Mouse (Mus musculus): ENCODE measurements around the gene Fam20b. TPM values are rescaled to one million over a fixed set of nuclear protein-coding genes. Genes with fewer than 3 reads are reported as not detected.

Fam20b gene
- polyA plus RNA-seq, 1 experiment: not detected

GRCm38 (mm10) chr1:156734019-156734418 lies 15.1 kb upstream of the Fam20b start:
- 60% methylated on average over 3 of the region's 3 CpGs for WGBS
- Histone ChIP-seq H3K27ac (ENCODE audit: insufficient read depth, low read depth, low read length) (no peak overlapping the region), H3K4me1 (ENCODE audit: control insufficient read depth, insufficient read depth, low read length) (no peaks in the 10 kb centered on the region), H3K4me3 (ENCODE audit: insufficient read depth, low read depth, low read length) (no peak overlapping the region)
- TF ChIP-seq POLR2A (IDR thresholded peaks at IDR 0.05; ENCODE audit: insufficient read depth, low read depth, low read length) (no peak), CTCF (IDR thresholded peaks at IDR 0.05; ENCODE audit: insufficient read depth, low read depth, low read length) (no peak)

GRCm38 (mm10) chr1:156733559-156733958 lies 14.7 kb upstream of the Fam20b start:
- TF ChIP-seq POLR2A (IDR thresholded peaks at IDR 0.05; ENCODE audit: insufficient read depth, low read depth, low read length): no peak
- no peak for TF ChIP-seq CTCF (IDR thresholded peaks at IDR 0.05; ENCODE audit: insufficient read depth, low read depth, low read length)
- Histone ChIP-seq H3K4me3 (ENCODE audit: insufficient read depth, low read depth, low read length) (no peak overlapping the region), H3K27ac (ENCODE audit: insufficient read depth, low read depth, low read length) (no peak overlapping the region), H3K4me1 (ENCODE audit: control insufficient read depth, insufficient read depth, low read length) (no peaks in the 10 kb centered on the region)
- WGBS: 83% methylated on average over 9 of the region's 9 CpGs

GRCm38 (mm10) chr1:156732996-156733395 lies 14.1 kb upstream of the Fam20b start:
- Histone ChIP-seq H3K4me3 (ENCODE audit: insufficient read depth, low read depth, low read length) (no peak overlapping the region), H3K4me1 (ENCODE audit: control insufficient read depth, insufficient read depth, low read length) (no peaks in the 10 kb centered on the region), H3K27ac (ENCODE audit: insufficient read depth, low read depth, low read length) (no peak overlapping the region)
- TF ChIP-seq CTCF (IDR thresholded peaks at IDR 0.05; ENCODE audit: insufficient read depth, low read depth, low read length): no peak
- 95% methylated on average over 5 of the region's 5 CpGs for WGBS

- no peak overlapping the region for H3K27ac ChIP-seq (ENCODE audit: insufficient read depth, low read depth, low read length)
- H3K4me1 ChIP-seq (ENCODE audit: control insufficient read depth, insufficient read depth, low read length): peaks cover 8% of the 10 kb centered on the region
- H3K4me3 ChIP-seq (ENCODE audit: insufficient read depth, low read depth, low read length): no peak overlapping the region
- WGBS: 63% methylated on average over 9 of the region's 9 CpGs
- peak; percentile 26; the same call in 1 of the 2 replicates for TF ChIP-seq CTCF (IDR thresholded peaks at IDR 0.05; ENCODE audit: insufficient read depth, low read depth, low read length)
- no peak for TF ChIP-seq POLR2A (IDR thresholded peaks at IDR 0.05; ENCODE audit: insufficient read depth, low read depth, low read length)
Observed at GRCm38 (mm10) chr1:156730802-156731201, 11.9 kb upstream of the Fam20b start.

GRCm38 (mm10) chr1:156727234-156728108 lies 8.6 kb upstream of the Fam20b start:
- Histone ChIP-seq H3K4me3 (ENCODE audit: insufficient read depth, low read depth, low read length) (no peak overlapping the region), H3K4me1 (ENCODE audit: control insufficient read depth, insufficient read depth, low read length) (peaks cover 8% of the 10 kb centered on the region), H3K27ac (ENCODE audit: insufficient read depth, low read depth, low read length) (no peak overlapping the region)
- TF ChIP-seq POLR2A (IDR thresholded peaks at IDR 0.05; ENCODE audit: insufficient read depth, low read depth, low read length): no peak
- no peak for TF ChIP-seq CTCF (IDR thresholded peaks at IDR 0.05; ENCODE audit: insufficient read depth, low read depth, low read length)
- 63% methylated on average over 14 of the region's 14 CpGs for WGBS

GRCm38 (mm10) chr1:156722089-156722488 lies 3.2 kb upstream of the Fam20b start:
- Histone ChIP-seq H3K4me1 (ENCODE audit: control insufficient read depth, insufficient read depth, low read length) (peaks cover 5% of the 10 kb centered on the region; the same call in 1 of the 2 replicates), H3K27ac (ENCODE audit: insufficient read depth, low read depth, low read length) (no peak overlapping the region), H3K4me3 (ENCODE audit: insufficient read depth, low read depth, low read length) (no peak overlapping the region)
- TF ChIP-seq POLR2A (IDR thresholded peaks at IDR 0.05; ENCODE audit: insufficient read depth, low read depth, low read length) (no peak), CTCF (IDR thresholded peaks at IDR 0.05; ENCODE audit: insufficient read depth, low read depth, low read length) (no peak)
- WGBS: 56% methylated on average over 6 of the region's 6 CpGs

GRCm38 (mm10) chr1:156720046-156720445 lies 1.2 kb upstream of the Fam20b start:
- WGBS: 76% methylated on average over 4 of the region's 4 CpGs
- Histone ChIP-seq H3K27ac (ENCODE audit: insufficient read depth, low read depth, low read length) (no peak overlapping the region), H3K4me3 (ENCODE audit: insufficient read depth, low read depth, low read length) (no peak overlapping the region), H3K4me1 (ENCODE audit: control insufficient read depth, insufficient read depth, low read length) (peaks cover 2% of the 10 kb centered on the region; the same call in 1 of the 2 replicates)
- TF ChIP-seq POLR2A (IDR thresholded peaks at IDR 0.05; ENCODE audit: insufficient read depth, low read depth, low read length) (no peak), CTCF (IDR thresholded peaks at IDR 0.05; ENCODE audit: insufficient read depth, low read depth, low read length) (no peak)

GRCm38 (mm10) chr1:156718286-156718949 lies 468 bp downstream of the Fam20b start:
- Histone ChIP-seq H3K4me3 (ENCODE audit: insufficient read depth, low read depth, low read length) (peak overlapping the region; percentile 95), H3K4me1 (ENCODE audit: control insufficient read depth, insufficient read depth, low read length) (peaks cover 2% of the 10 kb centered on the region; the same call in 1 of the 2 replicates), H3K27ac (ENCODE audit: insufficient read depth, low read depth, low read length) (peak overlapping the region; percentile 23; the same call in 1 of the 2 replicates)
- under 1% methylated on average over 73 of the region's 73 CpGs for WGBS
- TF ChIP-seq POLR2A (IDR thresholded peaks at IDR 0.05; ENCODE audit: insufficient read depth, low read depth, low read length): no peak
- no peak for TF ChIP-seq CTCF (IDR thresholded peaks at IDR 0.05; ENCODE audit: insufficient read depth, low read depth, low read length)

- Histone ChIP-seq H3K4me3 (ENCODE audit: insufficient read depth, low read depth, low read length) (peak overlapping the region; percentile 95), H3K4me1 (ENCODE audit: control insufficient read depth, insufficient read depth, low read length) (peaks cover 2% of the 10 kb centered on the region; the same call in 1 of the 2 replicates), H3K27ac (ENCODE audit: insufficient read depth, low read depth, low read length) (peak overlapping the region; percentile 23; the same call in 1 of the 2 replicates)
- TF ChIP-seq POLR2A (IDR thresholded peaks at IDR 0.05; ENCODE audit: insufficient read depth, low read depth, low read length) (no peak), CTCF (IDR thresholded peaks at IDR 0.05; ENCODE audit: insufficient read depth, low read depth, low read length) (no peak)
- WGBS: 4% methylated on average over 13 of the region's 13 CpGs
Observed at GRCm38 (mm10) chr1:156717751-156718285, 1.1 kb downstream of the Fam20b start.

Measured in olfactory bulb, adult 2 months (tissue).